Mouse (Mus musculus) adrenal gland, adult 18-20 months (tissue): ENCODE measurements around the gene Cdkn1a. TPM values are rescaled to one million over a fixed set of nuclear protein-coding genes. Genes with fewer than 3 reads are reported as not detected.
"Not testable (repeated sequence)": the region's sequence is repeated elsewhere in the genome, so short reads cannot be mapped to it uniquely, and the experiment has no call there.

Experiments used
- DNase-seq, 2 experiments: peaks; one replicate each; pipeline ENCODE4 v3.0.0; 2021 to 2022; ENCODE audit warnings: low spot score in 2 of 2
- long read RNA-seq, 2 experiments: library from polyadenylated mRNA; stranded (forward); transcript quantifications; one replicate each; pipeline ENCODE4 v2.0.0; 2021
- total RNA-seq, 2 experiments: library from RNA; stranded (reverse); gene quantifications; 1 replicate in 1 of 2; 2 replicates in 1 of 2; pipeline ENCODE4 v1.2.3; 2021

The Cdkn1a gene
- total RNA-seq, result 100 to 1,000 TPM; 100 to 128 TPM
- long read RNA-seq, experiment 1, transcript Cdkn1a-201 (3 exons, 1,913 nt), result major isoform, 47 of 53 reads
- long read RNA-seq, experiment 1, partial matches to known transcripts, result 4 of 53 reads
- long read RNA-seq, experiment 1, other reads (novel, unspliced or antisense), result 1 of 53 reads
- long read RNA-seq, experiment 2, transcript Cdkn1a-201 (3 exons, 1,913 nt), result major isoform, 46 of 54 reads
- long read RNA-seq, experiment 2, partial matches to known transcripts, result 3 of 54 reads
- long read RNA-seq, experiment 2, other reads (novel, unspliced or antisense), result 0 of 54 reads

- peak in 1 of 2 experiments; percentile 16 for DNase-seq
Measured at GRCm38 (mm10) chr17:29090776-29091175, at the start of gene Cdkn1a. Gene Cdkn1a (plus strand): TSS chr17:29090976.

DNA sequence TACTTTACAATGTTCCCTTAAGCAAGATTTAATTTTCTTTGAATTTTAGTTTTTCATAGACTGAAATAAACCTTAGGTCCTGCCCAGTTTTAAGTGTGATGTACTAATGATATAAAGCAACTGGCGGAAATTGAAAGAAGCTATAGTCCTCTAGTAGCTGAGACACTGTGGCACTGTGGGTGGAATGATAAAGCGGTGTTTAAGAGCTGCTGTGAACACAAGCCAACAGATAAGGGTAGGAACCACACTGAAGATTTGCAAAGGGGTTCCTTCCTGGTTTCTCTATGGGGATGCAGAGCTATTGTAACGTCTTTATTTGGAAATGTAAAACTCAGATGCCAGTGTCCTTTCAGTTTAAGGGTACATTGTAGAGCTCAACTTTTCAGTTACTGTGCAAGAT lies 49.1 kb upstream of the Cdkn1a start:
- DNase-seq, result not testable (repeated sequence)

GRCm38 (mm10) chr17:29042569-29042968 lies 48.2 kb upstream of the Cdkn1a start:
- no peak for DNase-seq

DNA sequence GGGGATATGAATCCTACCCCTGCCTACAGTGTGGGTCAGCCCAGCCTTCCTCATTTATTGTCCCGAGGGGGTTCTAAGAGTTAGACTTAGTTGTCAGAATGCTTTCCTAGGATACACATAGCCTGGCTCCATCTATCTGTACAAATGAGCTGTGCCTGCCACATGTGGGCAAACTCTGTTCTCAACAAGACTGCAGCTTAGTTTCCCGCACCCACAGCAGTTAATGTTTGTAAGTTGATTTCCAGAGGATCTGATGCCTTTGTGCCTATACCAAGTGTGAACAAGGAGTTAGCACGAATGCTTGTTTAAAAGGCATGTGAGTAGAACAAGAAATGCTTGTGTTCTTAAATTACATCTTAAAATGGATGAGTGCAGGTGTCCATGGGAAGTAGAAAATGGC lies 47.2 kb upstream of the Cdkn1a start:
- no peak for DNase-seq

DNA sequence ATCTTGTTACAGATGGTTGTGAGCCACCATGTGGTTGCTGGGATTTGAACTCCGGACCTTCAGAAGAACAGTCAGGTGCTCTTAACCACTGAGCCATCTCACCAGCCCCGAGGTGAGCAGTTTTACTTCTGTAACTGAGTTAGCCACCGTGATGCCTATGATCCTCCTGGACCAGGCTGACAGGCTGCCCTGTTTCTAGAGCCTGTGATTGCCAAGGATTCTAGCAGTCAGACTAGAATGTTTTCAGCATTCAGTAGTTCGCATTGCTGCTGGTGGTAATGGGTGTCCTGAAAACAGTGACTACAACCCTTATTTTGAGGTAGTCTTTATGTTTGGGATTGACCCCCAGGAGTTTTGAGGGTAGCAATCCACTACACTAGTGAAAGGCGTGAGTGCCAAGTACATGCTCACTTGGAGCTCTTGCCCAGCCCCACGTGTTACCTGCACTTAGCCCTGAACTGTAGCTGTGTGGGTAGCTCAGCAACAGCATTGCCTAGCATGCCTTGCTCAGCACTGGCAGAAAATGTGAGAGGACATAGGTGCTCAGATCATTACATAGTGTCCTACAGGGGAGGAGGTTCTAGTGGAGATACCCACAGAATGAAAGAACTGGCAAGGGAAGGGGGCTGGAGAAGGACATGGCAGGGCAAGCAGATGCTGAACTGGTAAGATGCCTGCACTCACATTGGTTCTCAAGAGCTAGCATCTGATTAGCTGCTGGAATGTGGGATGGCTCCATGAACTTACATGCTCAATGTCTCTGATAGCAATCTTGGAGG lies 46.4 kb upstream of the Cdkn1a start:
- no peak for DNase-seq

GRCm38 (mm10) chr17:29044925-29045319 lies 45.9 kb upstream of the Cdkn1a start:
- DNase-seq, result no peak

GRCm38 (mm10) chr17:29045741-29046530 lies 44.8 kb upstream of the Cdkn1a start:
- no peak for DNase-seq

- no peak for DNase-seq
Measured at GRCm38 (mm10) chr17:29046863-29047262, 43.9 kb upstream of the Cdkn1a start.

DNA sequence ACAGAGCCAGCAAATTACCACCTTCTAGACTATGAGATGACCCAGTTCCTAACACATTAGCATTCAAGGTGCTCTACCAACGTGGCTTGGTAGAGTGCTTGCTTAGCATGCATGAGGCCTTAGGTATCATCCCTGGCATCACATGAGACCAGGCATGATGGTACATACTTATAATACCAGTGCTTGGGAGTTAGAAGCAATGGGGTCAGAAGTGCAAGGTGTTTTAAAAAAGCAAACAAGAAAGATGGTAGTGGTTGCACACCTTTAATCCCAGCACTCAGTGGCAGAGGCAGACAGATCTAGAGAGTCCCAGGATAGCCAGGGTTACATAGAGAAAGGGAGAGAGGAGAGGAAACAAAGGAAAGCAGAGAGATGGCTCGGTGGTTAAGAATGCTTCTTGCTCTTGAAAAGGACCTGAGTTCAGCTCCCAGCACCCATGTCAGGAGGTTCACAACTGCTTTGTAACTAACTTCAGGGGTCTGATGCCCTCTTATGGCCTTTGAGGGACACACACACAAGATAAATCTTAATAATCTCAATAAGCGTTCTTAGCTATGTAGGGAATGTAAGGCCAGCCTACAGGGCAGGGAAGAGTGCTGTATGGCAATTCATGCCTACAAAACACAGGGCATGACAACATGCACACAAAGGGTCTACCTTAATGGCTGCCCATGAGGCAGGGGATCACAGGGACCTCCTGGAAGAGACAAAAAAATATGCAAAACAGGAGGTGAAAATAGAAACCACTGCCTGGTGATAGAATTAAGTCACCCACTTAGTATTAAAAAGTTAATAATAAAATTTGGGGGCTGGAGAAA lies 42.9 kb upstream of the Cdkn1a start:
- DNase-seq, result no peak

DNA sequence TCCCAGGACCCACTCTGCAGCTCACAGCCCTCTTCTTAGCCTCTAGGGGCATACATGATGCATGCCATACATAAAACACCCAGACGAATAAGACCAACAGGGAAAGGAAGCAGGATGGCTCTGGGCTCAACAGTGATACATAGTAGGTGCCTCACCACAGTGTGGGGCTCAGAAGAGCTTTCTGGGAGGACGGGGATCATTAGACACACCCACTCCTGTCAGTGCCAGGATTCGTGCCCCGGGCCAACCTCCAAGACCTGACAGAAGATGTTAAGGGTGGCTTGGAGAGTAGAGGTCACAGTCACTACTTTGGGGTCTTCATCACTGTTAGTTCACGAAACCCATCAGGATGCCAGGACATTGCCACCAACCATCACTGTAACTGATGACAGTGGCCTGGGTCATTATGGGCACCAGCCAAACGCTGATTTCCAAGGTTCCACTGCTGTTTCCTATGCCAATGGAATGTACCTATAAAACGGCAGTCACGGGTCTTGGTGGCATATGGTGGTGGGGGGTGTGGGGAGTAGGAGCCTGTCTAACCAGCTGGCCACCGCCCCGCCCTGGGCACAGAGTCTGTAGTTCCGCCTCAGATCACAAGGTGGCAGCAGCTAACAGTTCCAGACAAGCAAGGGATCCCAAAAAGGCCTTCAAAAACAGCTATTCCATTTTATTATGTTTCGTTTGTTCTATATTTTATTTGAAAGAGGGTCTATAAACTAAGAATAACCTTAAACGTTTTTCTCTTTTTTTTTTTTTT lies 41.8 kb upstream of the Cdkn1a start:
- DNase-seq, result peak; percentile 80 to 89

DNA sequence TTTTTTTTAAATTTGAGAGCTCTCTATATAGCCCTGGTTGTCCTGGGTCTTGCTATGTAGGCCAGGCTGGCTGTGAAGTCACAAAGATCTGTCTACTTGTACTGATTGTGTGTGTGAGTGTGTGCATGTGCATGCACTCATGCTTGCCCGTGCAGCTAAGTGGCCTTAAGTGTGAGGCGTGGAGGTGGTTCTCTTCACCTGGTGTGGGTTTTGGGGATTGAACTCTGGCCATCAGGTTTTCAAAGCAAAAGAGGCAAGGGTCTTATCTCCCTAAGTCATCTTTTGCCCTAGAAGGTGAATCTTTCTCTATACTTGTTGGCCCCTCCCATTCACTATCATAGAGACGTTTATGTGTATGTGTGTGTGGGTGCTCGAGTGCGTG lies 41.3 kb upstream of the Cdkn1a start:
- DNase-seq, result no peak

- no peak for DNase-seq
Measured at GRCm38 (mm10) chr17:29049923-29050322, 40.9 kb upstream of the Cdkn1a start.

DNA sequence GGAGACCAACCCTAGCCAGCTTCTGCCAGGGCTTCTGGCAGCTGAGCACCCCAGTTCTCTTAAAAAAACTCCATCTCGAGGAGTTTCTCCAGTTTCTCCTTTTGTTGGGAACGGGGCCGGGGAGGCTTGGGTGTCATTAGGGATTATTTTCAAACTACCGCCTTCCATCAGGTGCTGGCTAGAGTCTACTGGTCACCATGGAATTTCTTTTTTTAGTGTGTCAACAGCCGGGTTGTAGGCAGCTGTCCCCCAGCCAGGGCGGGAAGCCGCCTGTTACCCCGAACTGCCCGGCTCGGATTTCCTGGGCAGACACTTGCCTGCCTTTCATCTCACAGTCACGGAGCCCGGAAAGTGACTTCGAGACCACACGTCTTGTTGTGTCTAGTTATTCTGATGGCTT lies 40.0 kb upstream of the Cdkn1a start:
- DNase-seq, result no peak

DNA sequence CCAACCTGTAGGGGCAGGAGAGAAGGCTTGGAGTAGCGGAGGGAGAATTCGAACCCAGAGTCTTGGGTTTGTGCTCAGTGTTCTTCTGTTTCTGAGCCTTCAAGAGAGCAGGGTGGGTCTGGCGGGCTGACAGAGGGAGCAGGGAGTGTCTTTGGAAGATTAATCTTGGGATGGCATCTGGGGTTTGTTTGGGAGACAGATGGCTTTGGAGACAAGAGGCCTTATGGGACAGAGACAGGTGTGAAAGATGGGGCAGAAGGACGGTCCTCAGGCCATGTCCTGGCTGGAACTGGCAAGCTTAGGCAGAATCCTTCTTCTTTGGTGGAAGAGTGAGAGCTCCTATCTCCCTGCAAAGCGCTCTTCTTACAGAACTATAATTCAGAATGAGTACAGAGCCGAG lies 37.7 kb upstream of the Cdkn1a start:
- no peak for DNase-seq

- no peak for DNase-seq
Measured at GRCm38 (mm10) chr17:29053841-29054240, 36.9 kb upstream of the Cdkn1a start.

DNA sequence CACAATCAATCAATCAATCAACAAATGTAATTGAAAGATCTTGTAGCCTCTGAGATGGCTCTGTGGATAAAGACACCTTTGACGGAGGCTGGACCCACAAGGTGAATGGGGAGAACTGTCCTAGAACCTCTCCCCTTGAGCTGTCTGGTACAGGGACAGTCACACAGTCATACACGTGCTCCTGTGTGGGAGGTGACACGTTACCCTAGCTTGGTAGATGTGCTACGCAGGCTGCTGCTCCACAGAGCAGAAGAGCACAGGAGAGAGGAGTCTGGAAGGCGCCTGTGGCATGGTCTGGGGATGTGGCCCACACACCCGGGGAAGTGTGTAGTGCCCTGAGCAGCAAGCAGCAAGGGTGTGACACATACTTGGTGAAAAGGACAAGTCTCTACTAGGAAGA lies 36.3 kb upstream of the Cdkn1a start:
- DNase-seq, result no peak

DNA sequence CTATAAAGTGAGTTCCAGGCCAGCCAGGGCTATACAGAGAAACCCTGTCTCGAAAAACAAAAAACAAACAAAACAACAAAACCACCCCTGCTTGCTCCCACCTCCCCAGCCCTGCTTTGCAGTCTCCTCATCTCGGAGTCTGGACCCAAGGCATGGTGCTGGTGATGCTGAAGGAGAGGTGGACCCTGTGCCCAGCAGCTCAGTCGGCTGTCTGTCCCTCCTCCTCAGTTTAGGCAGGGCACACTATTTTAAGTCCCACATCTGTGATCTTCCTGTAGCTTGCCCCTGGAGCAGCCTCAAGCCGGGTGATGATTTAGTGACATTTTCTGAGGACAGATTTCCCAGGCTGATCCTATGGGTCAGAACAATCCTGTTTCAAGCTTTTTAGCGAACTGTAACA lies 35.2 kb upstream of the Cdkn1a start:
- DNase-seq, result no peak

DNA sequence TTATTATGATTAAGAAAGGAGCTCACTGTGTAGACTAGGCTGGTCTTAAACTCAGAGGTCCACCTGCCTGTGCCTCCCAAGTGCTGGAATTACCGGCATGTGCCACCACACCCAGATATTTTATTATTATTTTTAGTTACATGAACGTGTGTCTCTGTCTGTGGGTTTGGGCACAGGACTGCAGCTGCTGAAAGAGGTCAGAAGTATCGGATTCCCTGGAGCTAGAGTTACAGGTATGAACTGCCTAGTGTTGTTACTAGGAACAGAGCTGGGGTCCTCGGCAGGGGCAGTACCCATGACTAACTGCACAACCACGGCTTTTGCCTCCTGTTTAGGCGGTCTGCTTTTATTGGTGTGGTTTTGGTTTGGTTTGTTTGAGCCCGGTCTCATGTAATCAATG lies 34.6 kb upstream of the Cdkn1a start:
- no peak for DNase-seq

DNA sequence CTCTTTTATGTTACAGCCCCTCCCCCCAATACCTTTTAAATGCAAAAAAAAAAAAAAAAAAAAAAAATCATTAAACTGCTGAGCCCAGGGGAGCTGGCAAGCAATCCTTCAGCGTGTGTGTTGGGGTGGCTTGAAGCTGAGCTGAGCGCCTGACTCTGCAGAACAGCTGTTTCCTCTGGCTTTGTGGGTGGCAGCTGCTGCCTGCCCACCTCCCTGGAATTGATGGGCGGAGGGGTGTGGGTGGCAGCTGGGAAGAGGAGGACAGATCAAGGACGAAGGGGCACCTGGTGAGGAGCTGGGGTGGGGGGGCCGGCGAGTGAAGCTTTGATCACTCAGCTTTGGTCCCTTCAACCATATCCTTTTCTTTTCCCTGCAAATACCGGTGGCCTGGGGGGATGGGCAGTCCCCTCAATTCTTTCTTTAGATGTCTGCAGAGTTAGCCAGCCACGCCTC lies 34.1 kb upstream of the Cdkn1a start:
- DNase-seq, result no peak

DNA sequence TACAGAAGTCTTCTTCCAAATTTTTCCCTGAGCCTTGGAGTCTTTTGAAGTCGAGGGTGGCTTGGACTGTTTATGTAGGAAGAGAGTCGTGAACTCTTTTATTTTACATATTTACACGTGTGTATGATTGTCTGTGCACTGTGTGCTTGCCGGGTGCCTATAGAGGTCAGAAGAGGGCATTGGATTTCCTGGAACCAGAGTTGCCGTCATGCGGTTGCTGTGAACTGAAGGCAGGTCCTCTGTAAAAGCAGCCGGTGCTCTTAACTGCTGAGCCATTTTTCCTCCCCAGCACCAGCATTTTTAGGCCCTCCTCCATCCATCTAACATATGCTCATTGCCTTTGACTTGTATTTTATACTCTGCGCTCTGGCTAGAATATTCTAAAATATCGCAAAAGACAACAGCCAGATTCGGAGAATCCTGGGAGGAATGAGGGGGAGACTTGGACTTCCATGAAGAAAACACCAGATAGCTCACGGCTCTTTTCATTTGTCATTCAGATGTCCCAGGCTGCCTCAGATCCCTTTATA lies 33.4 kb upstream of the Cdkn1a start:
- no peak for DNase-seq
